Mouse (Mus musculus) midbrain, embryonic 10.5 days (tissue): Measurements from ENCODE around the gene Lrrc74a. TPM values are rescaled to one million over a fixed set of nuclear protein-coding genes. Genes with fewer than 3 reads are reported as not detected.

Experiments used
- DNase-seq: peaks from one replicate; pipeline ENCODE4 v3.0.0-alpha.2; 2017; ENCODE audit warnings: low spot score
- H3K27ac ChIP-seq: fragments of 300-500 bp; sonication (generic); replicated peaks from 2 replicates; pipeline ENCODE4 v1.5.1; 2016; ENCODE audit warnings: mild to moderate bottlenecking
- H3K27me3 ChIP-seq: fragments of 300-500 bp; sonication (generic); 2 replicates; pipeline ENCODE4 v1.6.1; 2016; ENCODE audit warnings: low read depth, mild to moderate bottlenecking; ENCODE audit not compliant: poor library complexity, severe bottlenecking
- H3K36me3 ChIP-seq: fragments of 300-500 bp; sonication (generic); 2 replicates; pipeline ENCODE4 v1.6.1; 2016; ENCODE audit warnings: mild to moderate bottlenecking, moderate library complexity
- H3K4me1 ChIP-seq: fragments of 300-500 bp; sonication (generic); 2 replicates; pipeline ENCODE4 v1.6.1; 2016
- H3K4me3 ChIP-seq: fragments of 300-500 bp; sonication (generic); 2 replicates; pipeline ENCODE4 v1.5.1; 2016; ENCODE audit warnings: mild to moderate bottlenecking, moderate library complexity
- H3K9me3 ChIP-seq: fragments of 300-500 bp; sonication (generic); replicated peaks from 2 replicates; pipeline ENCODE4 v1.6.1; 2016; ENCODE audit warnings: mild to moderate bottlenecking
- WGBS: fragments of 180-500 bp; shearing (Covaris S2); methylation state at CpG from one replicate; pipeline ENCODE4 v1.1.7; 2016; 5-methylcytosine and 5-hydroxymethylcytosine counted together
- polyA plus RNA-seq: library from polyadenylated mRNA; unstranded; fragments of >200 nt; fragmentation: Nextera tagmentation; extraction: Ambion mirVana; gene quantifications from 2 replicates; pipeline ENCODE4 v1.2.1, GENCODE M21; 2016

Lrrc74a gene
- not detected in 2 replicates for polyA plus RNA-seq

GRCm38 (mm10) chr12:86734319-86734810 lies at the start of gene Lrrc74a:
TSS of gene Lrrc74a (plus strand) at chr12:86734369.
- H3K4me1 ChIP-seq = no peaks in the 10 kb centered on the region
- DNase-seq = no peak
- no peaks in the 10 kb centered on the region for H3K36me3 ChIP-seq
- H3K27me3 ChIP-seq = no peaks in the 10 kb centered on the region
- 91% methylated on average over 8 of the region's 8 CpGs for WGBS
- no peaks in the 10 kb centered on the region for H3K9me3 ChIP-seq
- no peak within 1 kb of the TSS for H3K27ac ChIP-seq
- H3K4me3 ChIP-seq = no peak within 1 kb of the TSS

- H3K27ac ChIP-seq = no peak overlapping the region
These were observed 48.9 kb upstream of the Lrrc74a start for GRCm38 (mm10) chr12:86685275-86685674.

GRCm38 (mm10) chr12:86686551-86687330 lies 47.4 kb upstream of the Lrrc74a start:
- Histone ChIP-seq H3K27ac (no peak overlapping the region), H3K36me3 (peaks cover 92% of the 10 kb centered on the region)
- WGBS = 56% methylated on average over 13 of the region's 13 CpGs

More at GRCm38 (mm10) chr12:86685275-86685674, 48.9 kb upstream of the Lrrc74a start:
- H3K4me1 ChIP-seq = peaks cover 43% of the 10 kb centered on the region
- H3K9me3 ChIP-seq = no peaks in the 10 kb centered on the region
- no peaks in the 10 kb centered on the region for H3K27me3 ChIP-seq
- DNase-seq = no peak
- H3K36me3 ChIP-seq = peaks cover 78% of the 10 kb centered on the region
- no peak overlapping the region for H3K4me3 ChIP-seq
- WGBS = 82% methylated on average over 9 of the region's 9 CpGs

GRCm38 (mm10) chr12:86687445-86687955 lies 46.7 kb upstream of the Lrrc74a start:
- H3K36me3 ChIP-seq = peaks cover 97% of the 10 kb centered on the region
- 0 out of 2 replicates have a peak overlapping the region, but pooled peaks have one; percentile 35 for H3K27ac ChIP-seq
- H3K27me3 ChIP-seq = no peaks in the 10 kb centered on the region
- WGBS = 77% methylated on average over 4 of the region's 4 CpGs
- DNase-seq = no peak
- H3K4me3 ChIP-seq = no peak overlapping the region
- H3K4me1 ChIP-seq = peaks cover 33% of the 10 kb centered on the region
- no peaks in the 10 kb centered on the region for H3K9me3 ChIP-seq

More at GRCm38 (mm10) chr12:86686551-86687330, 47.4 kb upstream of the Lrrc74a start:
- peaks cover 40% of the 10 kb centered on the region for H3K4me1 ChIP-seq
- DNase-seq = no peak
- H3K9me3 ChIP-seq = no peaks in the 10 kb centered on the region
- no peak overlapping the region for H3K4me3 ChIP-seq
- no peaks in the 10 kb centered on the region for H3K27me3 ChIP-seq

GRCm38 (mm10) chr12:86687971-86688573 lies 46.1 kb upstream of the Lrrc74a start:
- peaks cover 97% of the 10 kb centered on the region for H3K36me3 ChIP-seq
- WGBS = 81% methylated on average over 4 of the region's 4 CpGs

GRCm38 (mm10) chr12:86688917-86689316 lies 45.3 kb upstream of the Lrrc74a start:
- Histone ChIP-seq H3K36me3 (peaks cover 92% of the 10 kb centered on the region), H3K4me1 (peaks cover 27% of the 10 kb centered on the region), H3K27me3 (no peaks in the 10 kb centered on the region), H3K27ac (no peak overlapping the region), H3K9me3 (no peaks in the 10 kb centered on the region), H3K4me3 (no peak overlapping the region)
- no peak for DNase-seq
- 96% methylated on average over 27 of the region's 27 CpGs for WGBS

More at GRCm38 (mm10) chr12:86687971-86688573, 46.1 kb upstream of the Lrrc74a start:
- no peaks in the 10 kb centered on the region for H3K27me3 ChIP-seq
- H3K9me3 ChIP-seq = no peaks in the 10 kb centered on the region
- no peak for DNase-seq
- peaks cover 32% of the 10 kb centered on the region for H3K4me1 ChIP-seq
- 0 out of 2 replicates have a peak overlapping the region, but pooled peaks have one; percentile 35 for H3K27ac ChIP-seq
- no peak overlapping the region for H3K4me3 ChIP-seq

GRCm38 (mm10) chr12:86690700-86691485 lies 43.3 kb upstream of the Lrrc74a start:
- no peak for DNase-seq
- peak overlapping the region; percentile 1; the same call in 1 of the 2 replicates for H3K27ac ChIP-seq

GRCm38 (mm10) chr12:86692471-86693356 lies 41.5 kb upstream of the Lrrc74a start:
- Histone ChIP-seq H3K27ac (peak overlapping the region; percentile 14; the same call in 1 of the 2 replicates), H3K9me3 (peaks cover 7% of the 10 kb centered on the region; the same call in 1 of the 2 replicates), H3K4me3 (no peak overlapping the region), H3K27me3 (no peaks in the 10 kb centered on the region), H3K36me3 (peaks cover 92% of the 10 kb centered on the region), H3K4me1 (peaks cover 25% of the 10 kb centered on the region)
- DNase-seq = no peak
- WGBS = 69% methylated on average over 5 of the region's 5 CpGs

More at GRCm38 (mm10) chr12:86690700-86691485, 43.3 kb upstream of the Lrrc74a start:
- H3K4me3 ChIP-seq = no peak overlapping the region
- H3K36me3 ChIP-seq = peaks cover 92% of the 10 kb centered on the region
- no peaks in the 10 kb centered on the region for H3K9me3 ChIP-seq
- WGBS = 87% methylated on average over 12 of the region's 12 CpGs
- peaks cover 29% of the 10 kb centered on the region for H3K4me1 ChIP-seq
- H3K27me3 ChIP-seq = no peaks in the 10 kb centered on the region

GRCm38 (mm10) chr12:86693389-86693788 lies 40.8 kb upstream of the Lrrc74a start:
- Histone ChIP-seq H3K27me3 (no peaks in the 10 kb centered on the region), H3K4me1 (peaks cover 29% of the 10 kb centered on the region), H3K27ac (no peak overlapping the region), H3K36me3 (peaks cover 85% of the 10 kb centered on the region), H3K4me3 (no peak overlapping the region), H3K9me3 (peaks cover 7% of the 10 kb centered on the region; the same call in 1 of the 2 replicates)
- no peak for DNase-seq

GRCm38 (mm10) chr12:86694441-86694840 lies 39.7 kb upstream of the Lrrc74a start:
- Histone ChIP-seq H3K36me3 (peaks cover 75% of the 10 kb centered on the region), H3K4me1 (peaks cover 39% of the 10 kb centered on the region), H3K9me3 (peaks cover 7% of the 10 kb centered on the region; the same call in 1 of the 2 replicates), H3K27me3 (no peaks in the 10 kb centered on the region), H3K27ac (no peak overlapping the region), H3K4me3 (no peak overlapping the region)
- DNase-seq = no peak
- 86% methylated on average over 1 of the region's 1 CpGs for WGBS

- Histone ChIP-seq H3K36me3 (peaks cover 43% of the 10 kb centered on the region), H3K4me3 (no peak overlapping the region), H3K27me3 (no peaks in the 10 kb centered on the region), H3K9me3 (peaks cover 7% of the 10 kb centered on the region; the same call in 1 of the 2 replicates), H3K4me1 (peaks cover 51% of the 10 kb centered on the region), H3K27ac (no peak overlapping the region)
- 70% methylated on average over 2 of the region's 2 CpGs for WGBS
- DNase-seq = no peak
These were observed 36.2 kb upstream of the Lrrc74a start for GRCm38 (mm10) chr12:86697996-86698395.
